9 mouse cellular contexts compared by ENCODE assay signal in the genomic region with DNA sequence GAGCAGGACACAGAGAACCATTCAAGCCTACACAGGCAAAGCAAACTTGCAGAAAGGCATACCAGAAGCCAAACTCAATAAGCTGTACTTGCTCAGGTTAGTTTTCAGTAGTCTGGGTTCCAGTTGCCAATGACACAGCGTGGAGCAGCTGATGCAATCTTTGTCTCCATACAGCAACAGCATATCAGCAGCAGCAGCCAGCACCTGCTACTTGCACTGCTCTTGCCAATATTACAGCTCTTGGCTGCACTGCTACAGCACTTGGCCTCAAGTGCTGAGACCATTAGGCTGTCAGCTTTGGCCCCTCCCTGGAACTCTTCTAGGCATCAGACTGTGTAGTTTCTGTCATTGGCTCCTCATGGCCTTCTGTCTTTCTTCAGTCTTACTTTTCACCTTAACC. TPM values are rescaled to one million over a fixed set of nuclear protein-coding genes. Genes with fewer than 3 reads are reported as not detected.
DNase-seq lines count a peak whose midpoint lies in the region; ATAC-seq and TF ChIP-seq lines count a peak whose summit lies in the region.
"Had no signal": no experiment of that assay in that cellular context is flagged by ENCODE, and none has a peak within 500 bp of the region (broad histone marks: within the 10 kb centered on the region; RNA-seq: fewer than 3 reads in every experiment).

No protein-coding gene starts in this region.

- no peak overlapping the region for H3K4me3 ChIP-seq in forebrain, embryonic 13.5 days
- no peak overlapping the region for H3K4me3 ChIP-seq in forebrain, embryonic 11.5 days (ENCODE audit: low read depth, low read length)
- H3K4me3 ChIP-seq in lung, embryonic 14.5 days (ENCODE audit: low read depth, low read length), result no peak overlapping the region
- H3K4me3 ChIP-seq in heart, embryonic 16.5 days (ENCODE audit: low read length), result no peak overlapping the region
- no peak overlapping the region for H3K4me3 ChIP-seq in stomach, postnatal 0 days (ENCODE audit: low read depth, low read length)

- H3K9me3 ChIP-seq in forebrain, embryonic 13.5 days (replicated peaks), result no peaks in the 10 kb centered on the region
- H3K9me3 ChIP-seq in forebrain, embryonic 11.5 days (ENCODE audit: control insufficient read depth, low read length), result no peaks in the 10 kb centered on the region
- H3K9me3 ChIP-seq in lung, embryonic 14.5 days (ENCODE audit: low read depth, low read length), result no peaks in the 10 kb centered on the region
- no peaks in the 10 kb centered on the region for H3K9me3 ChIP-seq in heart, embryonic 16.5 days (replicated peaks; ENCODE audit: control insufficient read depth, low read length)
- H3K9me3 ChIP-seq in stomach, postnatal 0 days (ENCODE audit: control insufficient read depth, low read length), result no peaks in the 10 kb centered on the region

- DNase-seq in forebrain, embryonic 11.5 days (ENCODE audit: low spot score), result no peak
- peak; percentile 19 for DNase-seq in lung, embryonic 14.5 days
- no peak for DNase-seq in lung, postnatal 25 days (ENCODE audit: low spot score)
- DNase-seq in stomach, postnatal 0 days (ENCODE audit: low spot score), result no peak
- DNase-seq in retina, postnatal 1 day, result no peak
- no peak for DNase-seq in kidney, postnatal 14 days

- H3K27ac ChIP-seq in forebrain, embryonic 13.5 days, result no peak overlapping the region
- H3K27ac ChIP-seq in forebrain, embryonic 11.5 days (ENCODE audit: low read depth, low read length), result no peak overlapping the region
- no peak overlapping the region for H3K27ac ChIP-seq in lung, embryonic 14.5 days (ENCODE audit: low read depth)
- H3K27ac ChIP-seq in heart, embryonic 16.5 days (ENCODE audit: low read length), result no peak overlapping the region
- H3K27ac ChIP-seq in stomach, postnatal 0 days (replicated peaks), result no peak overlapping the region

- H3K4me2 ChIP-seq in forebrain, embryonic 13.5 days, result no peak overlapping the region
- no peak overlapping the region for H3K4me2 ChIP-seq in forebrain, embryonic 11.5 days (ENCODE audit: low read depth, low read length, severe bottlenecking)
- H3K4me2 ChIP-seq in lung, embryonic 14.5 days, result no peak overlapping the region
- H3K4me2 ChIP-seq in heart, embryonic 16.5 days (ENCODE audit: low read depth, low read length), result no peak overlapping the region
- no peak overlapping the region for H3K4me2 ChIP-seq in stomach, postnatal 0 days (replicated peaks; ENCODE audit: low read depth)

- no peak for TF ChIP-seq CTCF in lung, embryonic 14.5 days (IDR thresholded peaks at IDR 0.05; ENCODE audit: low read depth)
- no peak for TF ChIP-seq CTCF in stomach, postnatal 0 days (IDR thresholded peaks at IDR 0.05; ENCODE audit: low read depth)

- H3K9ac ChIP-seq in forebrain, embryonic 13.5 days, result no peak overlapping the region
- H3K9ac ChIP-seq in forebrain, embryonic 11.5 days (ENCODE audit: low read length), result no peak overlapping the region
- no peak overlapping the region for H3K9ac ChIP-seq in lung, embryonic 14.5 days
- H3K9ac ChIP-seq in heart, embryonic 16.5 days (ENCODE audit: low read length), result no peak overlapping the region
- no peak overlapping the region for H3K9ac ChIP-seq in stomach, postnatal 0 days (ENCODE audit: low read length)

- peak; percentile 75; the same call in 1 of the 2 replicates for ATAC-seq in forebrain, embryonic 13.5 days
- no peak for ATAC-seq in forebrain, embryonic 11.5 days (replicated peaks; ENCODE audit: low FRiP score)
- ATAC-seq in lung, embryonic 14.5 days (ENCODE audit: insufficient read depth), result peak; percentile 49; the same call in 1 of the 2 replicates
- peak; percentile 78 for ATAC-seq in heart, embryonic 16.5 days (replicated peaks; ENCODE audit: extremely low read depth, insufficient read depth, low FRiP score)
- ATAC-seq in stomach, postnatal 0 days (ENCODE audit: low FRiP score, low TSS enrichment), result peak; percentile 64; the same call in 1 of the 2 replicates

- H3K27me3 ChIP-seq in forebrain, embryonic 13.5 days, result no peaks in the 10 kb centered on the region
- no peaks in the 10 kb centered on the region for H3K27me3 ChIP-seq in forebrain, embryonic 11.5 days (ENCODE audit: control insufficient read depth, insufficient read depth, low read length)
- H3K27me3 ChIP-seq in lung, embryonic 14.5 days (ENCODE audit: insufficient read depth, low read length), result no peaks in the 10 kb centered on the region
- no peaks in the 10 kb centered on the region for H3K27me3 ChIP-seq in heart, embryonic 16.5 days (ENCODE audit: control insufficient read depth, insufficient read depth, low read length)
- H3K27me3 ChIP-seq in stomach, postnatal 0 days (ENCODE audit: control insufficient read depth, insufficient read depth, low read length), result no peaks in the 10 kb centered on the region

- H3K4me1 ChIP-seq in forebrain, embryonic 13.5 days, result no peaks in the 10 kb centered on the region
- no peaks in the 10 kb centered on the region for H3K4me1 ChIP-seq in forebrain, embryonic 11.5 days (replicated peaks; ENCODE audit: control insufficient read depth, insufficient read depth, low read length)
- no peaks in the 10 kb centered on the region for H3K4me1 ChIP-seq in lung, embryonic 14.5 days (ENCODE audit: insufficient read depth)
- no peaks in the 10 kb centered on the region for H3K4me1 ChIP-seq in heart, embryonic 16.5 days (ENCODE audit: control insufficient read depth, insufficient read depth, low read length)
- no peaks in the 10 kb centered on the region for H3K4me1 ChIP-seq in stomach, postnatal 0 days (replicated peaks; ENCODE audit: control insufficient read depth, insufficient read depth)

- H3K36me3 ChIP-seq in forebrain, embryonic 13.5 days (ENCODE audit: poor library complexity, severe bottlenecking), result no peaks in the 10 kb centered on the region
- no peaks in the 10 kb centered on the region for H3K36me3 ChIP-seq in forebrain, embryonic 11.5 days (ENCODE audit: control insufficient read depth, insufficient read depth, low read length)
- H3K36me3 ChIP-seq in lung, embryonic 14.5 days (ENCODE audit: insufficient read depth), result no peaks in the 10 kb centered on the region
- H3K36me3 ChIP-seq in heart, embryonic 16.5 days (ENCODE audit: control insufficient read depth, insufficient read depth), result no peaks in the 10 kb centered on the region
- no peaks in the 10 kb centered on the region for H3K36me3 ChIP-seq in stomach, postnatal 0 days (ENCODE audit: control insufficient read depth, insufficient read depth, low read length)

- WGBS in forebrain, embryonic 13.5 days, result 89% methylated on average over 1 of the region's 1 CpGs
- 86% methylated on average over 1 of the region's 1 CpGs for WGBS in forebrain, embryonic 11.5 days
- 57% methylated on average over 1 of the region's 1 CpGs for WGBS in lung, embryonic 14.5 days
- WGBS in heart, embryonic 16.5 days, result 46% methylated on average over 1 of the region's 1 CpGs
- WGBS in stomach, postnatal 0 days, result 72% methylated on average over 1 of the region's 1 CpGs

- no peak for TF ChIP-seq EP300 in stomach, postnatal 0 days (optimal IDR thresholded peaks at IDR 0.05)

RNA-seq across cellular contexts. Expression of a gene that starts 44.4 kb away (rescaled TPM):
- polyA plus RNA-seq in forebrain, embryonic 13.5 days (2015; fragmentation: Nextera tagmentation; extraction: Ambion mirVana), result 0.89 and 2.8 TPM in 2 replicates
- 1.1 TPM in 2 replicates for polyA plus RNA-seq in forebrain, embryonic 11.5 days (2014; fragmentation: Nextera tagmentation; extraction: Ambion mirVana)
- 0.64 and 0.93 TPM in 2 replicates for polyA plus RNA-seq in lung, embryonic 14.5 days (2014; fragmentation: Nextera tagmentation; extraction: Ambion mirVana)
- 0.17 and 0.46 TPM in 2 replicates for polyA plus RNA-seq in heart, embryonic 16.5 days (2015; fragmentation: Nextera tagmentation; extraction: Ambion mirVana)
- 3.4 and 3.5 TPM in 2 replicates for polyA plus RNA-seq in stomach, postnatal 0 days (2015; fragmentation: Nextera tagmentation; extraction: Ambion mirVana)
- polyA plus RNA-seq: liver, adult 2 months had no signal
